Comparison of ENCODE assay signal across 23 mouse cellular contexts in the genomic region with DNA sequence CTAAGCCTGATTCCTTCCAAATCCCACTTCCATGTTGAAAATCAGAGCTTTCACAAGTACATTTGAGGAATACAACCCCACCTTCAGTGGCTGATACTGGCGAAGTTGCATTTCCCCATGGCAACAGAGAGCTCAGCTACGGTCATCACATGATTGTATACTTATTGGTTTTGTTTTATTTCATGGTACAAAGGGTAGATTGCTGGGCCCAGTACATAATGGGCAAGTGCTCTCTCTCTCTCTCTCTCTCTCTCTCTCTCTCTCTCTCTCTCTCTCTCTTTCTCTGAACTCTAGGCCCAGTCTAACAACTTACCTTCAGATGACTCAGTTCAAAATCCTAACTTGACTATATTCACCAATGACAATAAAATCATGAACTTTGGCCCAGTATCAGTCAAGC. TPM values are rescaled to one million over a fixed set of nuclear protein-coding genes. Genes with fewer than 3 reads are reported as not detected.
"Had no signal": no experiment of that assay in that cellular context is flagged by ENCODE, and none has a peak within 500 bp of the region (broad histone marks: within the 10 kb centered on the region; RNA-seq: fewer than 3 reads in every experiment).

No protein-coding gene starts in this region.

- H3K36me3 ChIP-seq: midbrain, embryonic 10.5 days; midbrain, embryonic 12.5 days; neural tube, embryonic 13.5 days; neural tube, embryonic 15.5 days; stomach, embryonic 15.5 days had no signal

- ATAC-seq: midbrain, embryonic 16.5 days had no signal

- H3K4me3 ChIP-seq: midbrain, embryonic 10.5 days; midbrain, embryonic 12.5 days; myocyte; neural tube, embryonic 13.5 days; neural tube, embryonic 15.5 days; stomach, embryonic 15.5 days had no signal

- H3K9ac ChIP-seq: lung, embryonic 14.5 days; midbrain, embryonic 12.5 days; neural tube, embryonic 13.5 days; neural tube, embryonic 15.5 days; stomach, embryonic 15.5 days had no signal

- H3K9me3 ChIP-seq: midbrain, embryonic 10.5 days; midbrain, embryonic 12.5 days; neural tube, embryonic 13.5 days; neural tube, embryonic 15.5 days; stomach, embryonic 15.5 days had no signal

- H3K27me3 ChIP-seq: neural tube, embryonic 15.5 days; stomach, embryonic 15.5 days had no signal

- H3K4me2 ChIP-seq: lung, embryonic 14.5 days; midbrain, embryonic 12.5 days; neural tube, embryonic 13.5 days; neural tube, embryonic 15.5 days; stomach, embryonic 15.5 days had no signal

- H3K4me1 ChIP-seq: midbrain, embryonic 12.5 days; stomach, embryonic 15.5 days had no signal

- DNase-seq: lung, adult 18-20 months; lung, embryonic 14.5 days; lung, postnatal 10 days; lung, postnatal 4 days; midbrain, embryonic 14.5 days; retina, postnatal 1 day; right cerebral cortex, adult 18-20 months; right cerebral cortex, postnatal 25 days; right cerebral cortex, postnatal 4 days; spleen, adult 18-20 months; thymus, adult 2 months; thymus, postnatal 25 days; thymus, postnatal 4 days had no signal

- H3K27ac ChIP-seq: midbrain, embryonic 10.5 days; midbrain, embryonic 12.5 days; neural tube, embryonic 13.5 days; neural tube, embryonic 15.5 days; stomach, embryonic 15.5 days; stomach, postnatal 0 days had no signal

RNA-seq across cellular contexts. Expression of a gene that starts 52.5 kb away (rescaled TPM):
- polyA plus RNA-seq: myocyte; neural tube, embryonic 11.5 days; neural tube, embryonic 13.5 days; small intestine, adult 2 months had no signal
